Mouse (Mus musculus) E14TG2a.4 (cell line): ENCODE measurements around the gene Pla2g2c.

Experiments
- H3K27me3 ChIP-seq: 2 replicates; pipeline ENCODE4 v1.6.1; 2014; ENCODE audit warnings: low read length, control low read depth; ENCODE audit not compliant: insufficient read depth
- H3K36me3 ChIP-seq: 2 replicates; pipeline ENCODE4 v1.6.1; 2014; ENCODE audit warnings: low read length, control low read depth; ENCODE audit not compliant: insufficient read depth
- H3K4me1 ChIP-seq: replicated peaks from 2 replicates; pipeline ENCODE4 v1.6.1; 2014; ENCODE audit warnings: low read depth, low read length, control low read depth
- H3K4me3 ChIP-seq: replicated peaks from 2 replicates; pipeline ENCODE4 v1.5.1; 2014; ENCODE audit warnings: mild to moderate bottlenecking, low read length
- H3K9me3 ChIP-seq: 2 replicates; pipeline ENCODE4 v1.6.1; 2014; ENCODE audit warnings: low read length, control low read depth
- CTCF ChIP-seq: conservative IDR thresholded peaks from 2 replicates; pipeline ENCODE4 v1.5.1; 2014; ENCODE audit warnings: low read length
- NANOG ChIP-seq: IDR thresholded peaks from 2 replicates; pipeline ENCODE4 v1.6.1; 2014; ENCODE audit warnings: borderline replicate concordance, low read length, mixed read lengths
- POU5F1 ChIP-seq: IDR thresholded peaks from 2 replicates; pipeline ENCODE4 v1.6.1; 2014; ENCODE audit warnings: low read length, borderline replicate concordance

Pla2g2c gene

DNA sequence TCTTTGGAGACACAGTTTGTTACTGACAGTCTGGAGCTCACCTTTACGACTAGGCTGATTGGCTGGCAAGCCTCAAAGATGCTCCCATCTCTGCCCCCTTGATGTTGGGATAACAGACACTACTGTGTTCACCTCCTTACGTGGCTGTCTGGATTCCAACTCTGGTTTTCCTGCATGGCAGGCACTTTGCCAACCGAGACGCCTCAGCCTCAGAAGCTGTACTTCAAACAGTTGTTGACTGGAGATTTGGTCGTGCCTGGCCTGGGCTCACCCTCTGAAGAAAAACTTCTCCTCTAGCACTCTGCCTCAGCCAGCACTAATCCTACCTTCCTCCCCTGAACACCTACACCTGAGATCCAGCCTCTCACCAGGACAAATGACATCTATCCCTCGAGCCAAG, 66.9 kb downstream of the Pla2g2c start:
- TF ChIP-seq NANOG, result no peak
- TF ChIP-seq CTCF, result no peak
- TF ChIP-seq POU5F1, result no peak
- peaks cover 22% of the 10 kb centered on the region for H3K9me3 ChIP-seq
- peaks cover 11% of the 10 kb centered on the region; the same call in 1 of the 2 replicates for H3K27me3 ChIP-seq
- H3K4me3 ChIP-seq, result no peak overlapping the region
- peaks cover 42% of the 10 kb centered on the region for H3K4me1 ChIP-seq
- no peaks in the 10 kb centered on the region for H3K36me3 ChIP-seq

DNA sequence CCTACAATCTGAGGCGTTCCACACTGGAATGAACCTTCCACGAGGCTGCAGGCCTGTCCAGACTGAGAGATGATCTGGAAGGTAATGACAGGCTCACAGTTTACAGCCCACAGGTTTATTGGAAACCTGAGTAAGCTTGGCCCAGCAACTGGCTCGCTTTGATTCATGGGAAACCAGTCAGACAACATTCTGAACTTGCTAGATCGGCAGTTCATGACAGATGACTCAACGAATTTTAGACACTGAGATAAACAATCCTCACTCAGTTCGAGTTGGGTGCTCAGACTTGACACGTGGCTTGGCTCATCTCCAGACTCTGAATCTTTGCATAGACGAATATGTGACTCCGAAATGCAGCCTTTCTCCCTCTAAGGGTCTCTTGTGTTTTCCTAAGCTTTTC, 68.0 kb downstream of the Pla2g2c start:
- Histone ChIP-seq H3K4me1 (peaks cover 53% of the 10 kb centered on the region), H3K9me3 (peaks cover 22% of the 10 kb centered on the region), H3K36me3 (no peaks in the 10 kb centered on the region), H3K27me3 (peaks cover 11% of the 10 kb centered on the region; the same call in 1 of the 2 replicates), H3K4me3 (no peak overlapping the region)
- no peak for TF ChIP-seq CTCF
- TF ChIP-seq NANOG, result no peak
- TF ChIP-seq POU5F1, result no peak

DNA sequence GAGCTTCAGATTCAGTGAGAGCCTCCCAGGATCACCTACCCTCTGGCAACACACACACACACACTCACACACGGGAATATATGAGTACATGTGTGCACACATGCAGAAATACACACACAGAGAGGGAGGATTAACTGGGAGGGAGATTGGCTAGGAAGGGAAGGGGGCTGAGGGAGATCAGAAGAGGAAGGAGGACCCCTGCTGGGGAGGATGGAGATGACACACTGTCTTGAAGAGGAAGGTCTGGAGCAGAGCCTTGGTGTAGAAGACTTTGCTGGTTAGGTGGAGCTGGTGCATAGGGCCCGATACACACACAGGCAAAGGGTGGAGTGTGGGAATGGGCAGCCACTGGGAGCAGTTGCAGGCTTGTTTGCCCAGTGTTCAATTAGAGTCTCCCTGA, 68.7 kb downstream of the Pla2g2c start:
- H3K4me1 ChIP-seq, result peaks cover 59% of the 10 kb centered on the region
- peaks cover 5% of the 10 kb centered on the region; the same call in 1 of the 2 replicates for H3K27me3 ChIP-seq
- H3K4me3 ChIP-seq, result no peak overlapping the region
- TF ChIP-seq CTCF (no peak; the same call in 1 of the 2 replicates), POU5F1 (no peak), NANOG (no peak)
- no peaks in the 10 kb centered on the region for H3K36me3 ChIP-seq
- H3K9me3 ChIP-seq, result peaks cover 22% of the 10 kb centered on the region

DNA sequence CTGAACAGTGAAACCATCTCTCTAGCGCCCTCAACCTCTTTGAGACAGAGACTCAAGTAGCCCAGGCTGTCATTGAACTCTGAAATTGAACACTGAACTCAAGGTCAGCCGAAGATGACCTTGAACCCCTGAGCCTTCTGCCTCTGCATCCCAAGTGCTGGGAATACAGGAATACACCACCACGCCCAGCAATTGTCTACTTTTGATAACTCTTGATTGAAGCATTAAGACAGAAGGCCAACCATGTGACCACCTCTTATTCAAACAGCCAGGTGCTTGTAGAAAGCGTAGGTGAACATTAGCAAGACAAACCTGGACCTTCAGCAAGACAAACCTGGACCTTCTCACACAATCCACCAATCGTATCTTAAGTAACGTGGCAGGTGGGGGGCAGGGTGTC, 69.8 kb downstream of the Pla2g2c start:
- Histone ChIP-seq H3K36me3 (no peaks in the 10 kb centered on the region), H3K4me3 (no peak overlapping the region), H3K9me3 (peaks cover 22% of the 10 kb centered on the region), H3K27me3 (0 out of 2 replicates have a peak, but pooled peaks cover 3% of the 10 kb centered on the region), H3K4me1 (peaks cover 63% of the 10 kb centered on the region)
- TF ChIP-seq POU5F1, result no peak
- peak; percentile 94 for TF ChIP-seq NANOG
